Mouse (Mus musculus) spleen, adult 2 months (tissue): ENCODE measurements around the gene Ffar4. TPM values are rescaled to one million over a fixed set of nuclear protein-coding genes. Genes with fewer than 3 reads are reported as not detected.

Experiments used
- DNase-seq, 2 experiments: peaks; one replicate each; pipeline versions ENCODE4 v3.0.0 to v3.0.0-alpha.2; 2012 to 2021; ENCODE audit warnings: low spot score in 2 of 2, low read depth in 1 of 2
- H3K27ac ChIP-seq: fragments of 200-500 bp; 2 replicates; pipeline ENCODE4 v1.5.1; 2012; ENCODE audit warnings: low read length, inconsistent platforms; ENCODE audit not compliant: insufficient read depth
- H3K27me3 ChIP-seq: fragments of 200-500 bp; 2 replicates; pipeline ENCODE4 v1.6.1; 2012; ENCODE audit warnings: mild to moderate bottlenecking, moderate library complexity, low read length, inconsistent platforms; ENCODE audit not compliant: control insufficient read depth, insufficient read depth
- H3K36me3 ChIP-seq: fragments of 200-500 bp; 2 replicates; pipeline ENCODE4 v1.6.1; 2012; ENCODE audit warnings: mild to moderate bottlenecking, low read length, inconsistent platforms; ENCODE audit not compliant: control insufficient read depth, insufficient read depth
- H3K4me1 ChIP-seq: fragments of 200-500 bp; 2 replicates; pipeline ENCODE4 v1.6.1; 2011; ENCODE audit warnings: inconsistent platforms; ENCODE audit not compliant: control insufficient read depth, insufficient read depth, insufficient read length
- H3K4me3 ChIP-seq: fragments of 200-500 bp; 2 replicates; pipeline ENCODE4 v1.5.1; 2011; ENCODE audit warnings: mild to moderate bottlenecking, inconsistent platforms; ENCODE audit not compliant: insufficient read depth, insufficient read length; ENCODE audit errors: extremely low read depth
- CTCF ChIP-seq: fragments of 200-500 bp; IDR thresholded peaks from 2 replicates; pipeline ENCODE4 v1.5.1; 2011; ENCODE audit warnings: mild to moderate bottlenecking, inconsistent platforms; ENCODE audit not compliant: insufficient read depth, insufficient read length, insufficient replicate concordance; ENCODE audit errors: extremely low read depth
- POLR2A ChIP-seq: fragments of 200-500 bp; IDR thresholded peaks from 2 replicates; pipeline ENCODE4 v1.6.1; 2011; ENCODE audit warnings: low read depth, low read length, inconsistent platforms
- WGBS: fragments of 180-500 bp; shearing (Covaris S2); methylation state at CpG from one replicate; pipeline ENCODE4 v1.1.7; 2018; 5-methylcytosine and 5-hydroxymethylcytosine counted together
- polyA plus RNA-seq: library from polyadenylated mRNA; depleted of rRNA; stranded (reverse); fragments of >200 nt; gene quantifications from 2 replicates; pipeline ENCODE4 v1.2.3, GENCODE M21; 2012

Gene Ffar4
- polyA plus RNA-seq, 1 experiment: 2.9 TPM

DNA sequence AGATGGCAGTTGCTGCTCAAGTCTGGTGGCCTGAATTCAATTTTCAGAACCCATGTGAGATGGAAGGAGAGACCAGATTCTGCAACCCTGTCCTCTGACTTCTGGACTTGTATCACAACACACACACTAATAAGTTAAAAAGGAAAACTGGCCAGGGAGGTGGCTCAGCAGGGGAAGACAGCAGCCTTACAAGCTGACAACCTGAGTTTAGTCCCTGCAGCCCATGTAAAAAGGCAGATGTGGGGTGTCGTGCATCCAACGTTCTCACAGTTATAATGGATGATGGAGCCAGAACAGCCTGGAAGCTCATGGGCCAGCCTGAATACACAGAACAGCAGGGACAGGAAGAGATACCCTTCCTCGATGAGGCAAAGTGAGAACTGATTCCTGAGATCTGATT lies 15.5 kb upstream of the Ffar4 start:
- Histone ChIP-seq H3K27ac (no peak overlapping the region), H3K27me3 (no peaks in the 10 kb centered on the region), H3K4me1 (no peaks in the 10 kb centered on the region), H3K4me3 (no peak overlapping the region), H3K36me3 (no peaks in the 10 kb centered on the region)
- DNase-seq: no peak
- TF ChIP-seq POLR2A (no peak), CTCF (no peak)
- WGBS: 70% methylated on average over 3 of the region's 3 CpGs

- DNase-seq: no peak
Measured at GRCm38 (mm10) chr19:38082931-38083525, 13.8 kb upstream of the Ffar4 start.

DNA sequence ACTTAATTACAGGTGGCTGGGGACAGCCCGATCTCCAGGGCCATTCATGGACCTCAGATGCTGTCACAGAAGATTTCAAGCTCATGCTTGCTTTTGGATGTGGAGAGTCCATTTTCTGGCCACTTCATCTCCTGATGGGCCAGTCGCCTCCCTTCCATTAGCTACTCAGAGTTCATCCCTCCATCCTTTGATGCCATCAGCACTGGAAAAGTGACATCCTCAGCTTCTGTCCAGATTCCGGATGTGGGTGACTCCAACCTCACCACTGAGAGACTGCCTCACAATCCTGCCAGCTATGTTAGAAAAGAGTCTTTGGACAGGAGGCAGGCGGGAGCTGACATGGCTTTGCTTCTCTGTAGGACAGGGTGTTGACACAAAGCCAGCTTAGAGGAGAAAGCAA lies 11.0 kb upstream of the Ffar4 start:
- Histone ChIP-seq H3K36me3 (no peaks in the 10 kb centered on the region), H3K27ac (no peak overlapping the region), H3K4me1 (no peaks in the 10 kb centered on the region), H3K4me3 (no peak overlapping the region), H3K27me3 (no peaks in the 10 kb centered on the region)
- WGBS: 80% methylated on average over 4 of the region's 4 CpGs
- DNase-seq: no peak
- TF ChIP-seq CTCF (no peak), POLR2A (no peak)

More at GRCm38 (mm10) chr19:38082931-38083525, 13.8 kb upstream of the Ffar4 start:
- H3K4me1 ChIP-seq: no peaks in the 10 kb centered on the region
- H3K27ac ChIP-seq: no peak overlapping the region
- H3K36me3 ChIP-seq: no peaks in the 10 kb centered on the region
- no peak overlapping the region for H3K4me3 ChIP-seq
- H3K27me3 ChIP-seq: no peaks in the 10 kb centered on the region
- WGBS: 69% methylated on average over 5 of the region's 5 CpGs
- TF ChIP-seq CTCF: no peak
- no peak for TF ChIP-seq POLR2A

- DNase-seq: no peak
- WGBS: 70% methylated on average over 11 of the region's 11 CpGs
- TF ChIP-seq CTCF (no peak), POLR2A (no peak)
- no peaks in the 10 kb centered on the region; the same call in 1 of the 2 replicates for H3K4me1 ChIP-seq
- no peak overlapping the region for H3K27ac ChIP-seq
- H3K4me3 ChIP-seq: no peak overlapping the region
- no peaks in the 10 kb centered on the region for H3K36me3 ChIP-seq
- no peaks in the 10 kb centered on the region for H3K27me3 ChIP-seq
Measured at GRCm38 (mm10) chr19:38086948-38087551, 9.8 kb upstream of the Ffar4 start.

DNA sequence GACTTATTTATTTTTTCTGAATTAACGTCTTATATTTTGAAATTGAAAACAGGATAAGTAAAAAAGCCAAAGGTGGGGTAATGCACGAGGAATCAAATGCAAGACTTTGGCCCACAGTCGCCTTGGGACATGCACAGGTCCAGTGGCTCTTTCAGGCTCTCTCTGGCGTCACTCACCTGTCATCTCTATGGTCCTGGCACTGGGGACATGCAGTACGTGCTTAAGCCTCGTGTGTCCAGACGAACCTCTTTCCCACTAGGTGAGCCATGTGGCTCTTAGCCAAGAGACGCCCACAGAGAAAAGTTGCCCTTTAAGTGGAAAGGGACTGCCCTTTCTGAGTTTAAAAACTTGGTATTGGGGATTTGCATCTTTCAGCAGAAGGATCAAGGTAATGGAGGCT lies 7.5 kb upstream of the Ffar4 start:
- Histone ChIP-seq H3K27me3 (no peaks in the 10 kb centered on the region), H3K27ac (no peak overlapping the region), H3K4me1 (no peaks in the 10 kb centered on the region; the same call in 1 of the 2 replicates), H3K4me3 (no peak overlapping the region), H3K36me3 (no peaks in the 10 kb centered on the region)
- TF ChIP-seq CTCF: no peak
- no peak for TF ChIP-seq POLR2A
- DNase-seq: no peak
- 84% methylated on average over 8 of the region's 8 CpGs for WGBS

GRCm38 (mm10) chr19:38091512-38091985 lies 5.3 kb upstream of the Ffar4 start:
- H3K27ac ChIP-seq: no peak overlapping the region
- no peak for DNase-seq
- WGBS: 59% methylated on average over 4 of the region's 4 CpGs
- no peaks in the 10 kb centered on the region for H3K27me3 ChIP-seq
- H3K4me1 ChIP-seq: no peaks in the 10 kb centered on the region; the same call in 1 of the 2 replicates
- H3K4me3 ChIP-seq: no peak overlapping the region
- TF ChIP-seq CTCF: no peak
- no peaks in the 10 kb centered on the region for H3K36me3 ChIP-seq

GRCm38 (mm10) chr19:38096231-38096630 lies 640 bp upstream of the Ffar4 start:
- H3K36me3 ChIP-seq: no peaks in the 10 kb centered on the region
- no peak for DNase-seq
- H3K4me1 ChIP-seq: peaks cover 4% of the 10 kb centered on the region; the same call in 1 of the 2 replicates
- H3K27ac ChIP-seq: no peak overlapping the region
- peaks cover 13% of the 10 kb centered on the region for H3K27me3 ChIP-seq
- WGBS: 11% methylated on average over 4 of the region's 4 CpGs
- TF ChIP-seq POLR2A: no peak
- no peak overlapping the region for H3K4me3 ChIP-seq
